Mouse (Mus musculus) NIH3T3 (cell line): ENCODE measurements around the gene Ipmk.

Experiments used
- DNase-seq: peaks from one replicate; pipeline ENCODE4 v3.0.0-alpha.2; 2012; ENCODE audit warnings: low read depth

Gene Ipmk

DNA sequence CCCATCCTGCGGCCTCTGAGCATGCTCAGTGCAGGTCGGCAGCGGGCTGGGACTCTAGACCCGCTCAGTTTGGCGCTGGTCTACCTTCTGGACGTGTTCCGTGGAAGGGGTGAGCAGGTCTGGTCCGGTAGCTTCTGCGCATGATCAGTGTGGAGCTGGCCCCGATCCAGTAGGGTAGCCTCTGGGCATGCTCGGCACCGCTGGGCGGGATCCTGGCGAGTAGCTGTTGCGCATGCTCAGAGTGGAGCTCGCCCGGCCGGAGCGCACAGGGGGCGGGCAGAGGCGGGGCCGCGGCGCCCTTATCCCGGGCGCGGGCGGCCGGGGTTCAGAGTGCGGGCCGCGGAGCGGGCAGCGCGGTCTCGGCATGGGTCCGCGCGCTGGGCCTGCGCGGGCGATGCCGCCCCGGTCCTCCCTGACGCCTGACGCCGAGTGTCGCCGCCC, at the start of gene Ipmk:
Gene Ipmk (plus strand): TSS at position 255 of the 441 bp plus-strand sequence.
- DNase-seq = peak; percentile 99

DNA sequence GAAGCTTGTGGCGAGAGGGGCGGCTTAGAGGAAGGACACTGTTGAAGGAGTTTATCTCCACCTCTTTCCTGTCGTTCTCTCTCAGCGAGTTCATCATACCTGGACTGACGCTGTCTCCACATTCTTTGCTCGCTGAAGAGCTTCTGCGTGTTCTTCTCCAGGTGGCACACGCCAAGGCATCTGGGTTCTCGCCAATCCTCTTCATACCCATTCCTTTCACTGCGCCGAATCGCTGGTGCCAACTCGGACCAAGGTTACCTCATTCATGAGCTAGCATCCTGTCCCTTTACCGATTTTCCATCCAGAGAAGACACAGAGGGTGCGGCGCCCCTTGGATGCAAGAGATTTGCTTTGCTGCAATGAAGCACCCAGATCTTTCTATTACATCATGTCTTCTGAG, 47.4 kb upstream of the Ipmk start:
- no peak for DNase-seq

DNA sequence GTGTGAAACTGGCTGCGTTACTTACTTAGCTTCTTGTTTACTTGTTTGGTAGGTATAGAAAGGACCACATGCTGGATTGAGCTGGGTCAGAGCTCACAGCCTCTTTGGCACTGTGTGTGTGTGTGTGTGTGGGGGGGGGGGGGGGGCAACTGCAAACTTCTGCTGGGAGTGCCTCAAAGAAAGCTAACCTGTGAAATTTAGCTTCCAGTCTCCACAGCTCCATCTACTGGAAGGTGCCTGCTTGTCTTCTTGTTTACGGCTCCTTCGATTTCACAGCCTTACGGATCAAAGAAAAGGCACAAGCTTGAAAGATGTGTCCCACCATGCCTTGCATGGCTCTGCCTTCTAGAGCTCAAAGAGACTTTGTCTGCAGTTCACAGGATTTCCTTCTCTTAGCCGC, 45.1 kb upstream of the Ipmk start:
- peak; percentile 60 for DNase-seq

DNA sequence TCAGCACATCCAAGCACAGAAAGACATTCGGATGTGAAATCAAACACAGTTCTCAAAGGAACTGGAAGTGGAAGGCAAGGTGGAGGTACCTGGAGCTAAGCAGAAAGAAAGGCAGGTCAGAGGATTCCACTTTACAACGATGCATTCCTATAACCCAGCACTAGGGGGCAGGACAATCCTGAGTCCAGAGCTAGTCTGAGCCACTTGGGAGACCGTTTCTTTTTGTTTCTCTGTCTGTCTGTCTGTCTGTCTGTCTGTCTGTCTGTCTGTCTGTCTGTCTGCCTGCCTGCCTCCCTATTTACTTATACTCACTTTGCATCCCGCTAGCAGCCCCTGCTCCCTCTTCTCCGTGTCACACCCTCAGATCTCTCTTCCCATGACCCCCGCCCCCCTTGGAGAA, 41.4 kb upstream of the Ipmk start:
- DNase-seq = peak; percentile 82

DNA sequence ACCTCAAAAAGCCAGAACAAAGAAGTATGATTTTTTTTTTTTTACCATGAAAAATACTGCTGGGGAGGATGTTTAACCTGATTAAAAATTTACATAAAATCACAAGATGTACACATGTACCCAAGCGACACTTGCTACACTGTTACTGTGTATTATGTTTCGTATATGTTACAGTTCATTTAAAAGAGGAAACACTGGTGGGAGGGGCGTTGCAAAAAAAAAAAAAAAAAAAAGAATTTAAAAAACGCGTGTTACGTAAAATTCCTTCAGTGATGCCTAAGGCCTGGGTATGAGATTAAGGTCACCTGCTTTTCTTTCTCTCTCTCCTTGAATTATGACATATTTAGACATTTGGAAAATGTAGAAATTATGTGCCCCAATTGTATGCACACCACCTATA, 40.8 kb upstream of the Ipmk start:
- DNase-seq = no peak

DNA sequence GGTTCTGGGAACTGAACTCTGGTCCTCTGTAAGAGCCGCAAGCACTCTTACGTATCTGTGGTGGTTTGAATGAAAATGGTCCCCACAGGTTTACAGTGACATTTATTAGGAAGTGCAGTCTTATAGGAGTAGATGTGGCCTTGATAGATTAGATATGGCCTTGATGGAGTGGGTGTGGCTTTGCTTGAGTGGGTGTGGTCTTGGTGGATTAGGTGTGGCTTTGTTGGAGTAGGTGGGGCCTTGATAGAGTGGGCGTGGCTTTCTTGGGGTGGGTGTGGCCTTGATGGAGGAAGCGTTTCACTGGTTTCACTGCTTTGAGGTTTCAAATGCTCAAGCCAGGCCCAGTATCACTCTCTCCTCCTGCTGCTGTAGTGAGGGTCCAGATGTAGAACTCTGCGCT, 39.4 kb upstream of the Ipmk start:
- DNase-seq = no peak

DNA sequence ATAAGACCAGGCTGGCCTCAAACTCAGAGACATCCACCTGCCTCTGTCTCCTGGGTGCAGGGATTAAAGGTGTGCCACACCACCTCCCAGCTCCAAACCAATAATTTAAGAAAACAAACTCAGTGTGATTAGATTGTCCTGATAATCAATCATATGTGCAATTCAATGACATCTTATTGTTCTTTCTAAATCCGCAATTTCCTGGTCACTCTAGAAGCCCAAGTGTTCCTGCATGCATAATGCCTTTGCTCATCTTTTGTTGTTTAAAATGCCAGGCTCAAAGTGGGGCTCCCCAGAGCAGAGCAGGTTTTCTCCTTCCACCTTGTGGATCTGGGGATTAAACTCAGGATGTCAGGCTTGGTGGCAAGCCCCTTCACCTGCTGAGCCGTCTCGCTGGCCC, 37.3 kb upstream of the Ipmk start:
- DNase-seq = no peak

DNA sequence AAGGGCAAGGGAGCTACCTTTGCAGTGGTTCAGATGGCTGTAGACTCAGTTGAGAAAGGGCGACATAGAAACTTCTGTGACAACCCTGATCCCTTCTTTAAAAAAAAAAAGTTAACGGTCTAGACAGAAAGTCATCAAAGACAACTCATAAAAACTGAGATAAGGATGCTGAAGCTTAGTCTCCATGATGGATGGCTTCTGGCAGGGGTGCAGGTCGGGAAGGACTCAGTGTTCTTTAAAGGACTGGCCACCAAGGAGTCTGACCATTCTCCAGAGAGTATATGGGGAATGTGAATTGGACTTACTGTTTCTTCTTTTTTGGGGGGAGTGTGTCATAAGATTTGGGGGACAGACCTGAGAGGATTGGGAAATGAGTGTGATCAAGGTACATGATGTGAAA, 33.0 kb upstream of the Ipmk start:
- DNase-seq = no peak

DNA sequence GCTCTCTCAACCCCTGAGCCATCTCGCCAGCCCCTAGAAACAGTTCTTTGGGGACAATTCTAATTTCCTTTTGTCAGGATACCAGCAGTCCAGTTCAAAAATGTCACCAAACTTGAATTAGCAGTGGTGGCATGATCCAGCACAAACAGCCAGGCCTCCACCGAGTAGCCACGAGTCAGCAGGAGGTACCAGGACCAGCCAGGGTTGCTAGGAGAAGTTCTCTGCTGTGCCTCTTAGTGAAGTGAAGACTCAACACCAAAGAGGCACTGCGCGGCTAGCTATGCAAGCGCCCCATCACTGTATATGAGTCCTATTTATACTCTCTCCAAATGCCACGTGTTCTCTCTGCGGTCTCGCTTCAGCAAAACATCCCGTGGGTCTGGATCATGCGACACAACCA, 31.5 kb upstream of the Ipmk start:
- DNase-seq = no peak

DNA sequence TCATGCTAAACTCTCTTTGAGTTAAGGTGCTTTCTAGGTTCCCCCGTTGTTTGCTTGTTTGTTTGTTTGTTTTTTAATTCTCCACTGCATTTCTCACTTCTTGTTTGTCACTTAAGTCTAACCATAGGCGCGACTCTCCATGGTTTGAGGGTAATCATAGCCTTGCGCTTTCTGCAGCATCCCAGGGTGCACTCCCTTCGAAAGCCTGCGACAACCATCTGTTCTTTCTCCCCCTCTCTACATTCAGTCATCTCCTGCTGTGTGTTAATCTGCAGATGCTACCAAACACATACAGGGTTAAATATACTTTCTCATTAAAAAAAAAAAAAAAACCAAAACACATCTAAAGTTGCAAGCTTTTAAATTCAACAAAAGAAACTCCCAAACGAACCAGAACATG, 31.1 kb upstream of the Ipmk start:
- no peak for DNase-seq

DNA sequence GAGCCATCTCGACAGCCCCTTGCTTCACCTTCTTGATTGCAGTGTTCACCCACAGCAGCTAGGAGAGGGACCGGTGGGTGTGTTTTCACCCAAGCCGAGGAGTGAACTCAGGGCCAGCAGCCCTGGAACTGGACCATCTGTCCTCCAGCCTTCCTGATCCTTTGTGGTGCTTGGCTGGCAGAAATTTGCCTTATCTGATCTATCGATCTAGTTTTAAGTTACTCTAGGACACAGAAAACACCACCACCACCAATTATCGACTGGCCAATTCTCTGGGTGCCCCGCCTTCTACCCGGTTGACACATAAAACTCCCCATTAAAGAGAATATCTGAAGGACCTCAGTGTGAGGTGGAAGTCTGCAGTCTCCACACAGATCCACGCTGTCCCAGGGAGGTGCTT, 23.9 kb upstream of the Ipmk start:
- DNase-seq = no peak

DNA sequence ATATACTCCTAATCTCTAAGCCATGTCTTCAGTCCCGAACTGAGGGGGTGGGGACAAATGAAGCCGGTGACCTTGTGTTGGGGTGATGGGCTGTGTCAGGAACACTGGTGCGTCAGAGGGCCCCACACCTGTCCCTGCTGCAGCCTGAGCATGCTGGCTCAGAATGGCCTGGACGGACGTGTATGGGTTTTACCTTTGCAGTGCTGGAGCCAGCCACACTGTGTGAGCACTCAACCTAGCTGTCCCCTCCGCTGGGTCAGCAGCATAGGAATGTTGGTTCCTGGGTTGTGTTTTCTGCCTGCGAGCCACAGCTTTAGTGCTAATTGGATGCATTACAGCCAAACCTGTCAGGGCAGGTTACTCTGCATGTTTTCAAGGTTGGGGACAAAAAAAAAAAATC, 21.4 kb upstream of the Ipmk start:
- no peak for DNase-seq

DNA sequence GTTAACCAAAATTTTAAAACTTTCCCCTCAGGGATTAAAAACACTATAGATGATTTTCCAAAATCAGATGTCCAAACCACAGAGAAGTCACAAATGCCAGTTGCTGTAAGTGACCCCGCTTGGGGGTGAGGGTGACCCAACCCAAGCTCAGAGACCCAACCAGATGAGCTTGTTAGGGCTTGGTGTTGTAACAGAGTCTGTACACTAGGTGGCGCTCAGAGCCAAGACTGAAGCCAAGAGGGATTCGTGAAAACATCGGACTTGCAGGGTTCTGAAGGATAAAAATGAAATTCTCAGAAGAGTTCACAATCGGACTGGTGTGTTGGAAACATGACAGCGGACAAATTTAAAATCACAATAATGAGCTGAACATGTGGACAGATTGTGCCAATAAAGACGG, 20.8 kb upstream of the Ipmk start:
- peak; percentile 88 for DNase-seq

DNA sequence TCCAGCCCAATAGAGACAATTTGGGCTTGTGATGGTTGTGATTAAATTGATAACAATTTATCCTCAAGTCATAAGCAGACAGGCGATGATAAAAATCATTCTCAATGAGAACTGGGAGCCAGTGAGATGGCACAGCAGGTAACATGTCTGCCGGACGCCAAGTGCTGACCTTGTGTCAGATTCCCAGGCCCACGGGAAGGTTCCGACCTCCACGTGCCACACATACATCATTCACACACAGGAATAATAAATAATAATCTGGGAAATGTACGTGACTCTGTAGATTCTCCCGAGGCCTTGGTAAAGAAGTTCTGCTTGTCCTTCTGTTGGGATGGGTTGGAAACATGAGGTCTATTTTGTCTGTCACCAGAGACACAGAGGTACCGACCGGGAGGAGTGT, 20.2 kb upstream of the Ipmk start:
- no peak for DNase-seq

DNA sequence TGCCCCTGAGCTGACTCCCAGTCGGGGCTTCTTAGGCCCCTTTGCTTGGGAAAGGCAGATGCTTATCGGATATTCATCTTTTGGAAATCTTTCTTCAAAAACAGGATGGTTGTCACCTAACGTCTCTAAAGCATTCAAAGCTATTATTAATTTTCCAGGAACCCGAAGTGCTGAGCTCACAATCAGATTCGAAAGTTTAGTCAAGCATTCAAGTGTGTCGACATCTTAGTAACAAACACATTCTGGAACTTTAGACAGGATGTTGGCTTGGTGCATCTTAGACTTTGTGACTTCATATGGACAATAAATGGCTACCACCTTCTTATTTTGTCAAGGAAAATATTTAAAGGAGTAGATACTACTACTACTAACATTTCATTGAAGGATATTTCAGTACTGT, 19.2 kb upstream of the Ipmk start:
- DNase-seq = no peak

DNA sequence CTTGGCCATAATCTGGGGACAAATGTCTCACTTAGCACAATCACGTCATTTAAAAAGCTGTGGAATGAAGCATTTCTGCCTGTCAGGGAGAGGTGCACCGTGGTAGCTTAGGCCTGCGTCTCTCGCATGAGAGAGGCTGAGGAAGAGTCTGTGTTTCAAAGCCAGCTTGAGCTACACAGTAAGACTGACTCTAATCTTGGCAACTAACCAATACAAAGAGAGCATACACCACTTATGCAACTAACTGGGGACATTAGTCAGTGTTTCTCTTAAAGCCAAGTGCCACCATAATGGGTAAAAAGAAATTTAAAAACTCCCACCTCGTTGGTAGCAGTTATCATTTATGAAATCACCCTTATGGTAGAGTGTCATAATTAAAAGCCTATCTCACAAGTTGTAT, 18.7 kb upstream of the Ipmk start:
- no peak for DNase-seq

DNA sequence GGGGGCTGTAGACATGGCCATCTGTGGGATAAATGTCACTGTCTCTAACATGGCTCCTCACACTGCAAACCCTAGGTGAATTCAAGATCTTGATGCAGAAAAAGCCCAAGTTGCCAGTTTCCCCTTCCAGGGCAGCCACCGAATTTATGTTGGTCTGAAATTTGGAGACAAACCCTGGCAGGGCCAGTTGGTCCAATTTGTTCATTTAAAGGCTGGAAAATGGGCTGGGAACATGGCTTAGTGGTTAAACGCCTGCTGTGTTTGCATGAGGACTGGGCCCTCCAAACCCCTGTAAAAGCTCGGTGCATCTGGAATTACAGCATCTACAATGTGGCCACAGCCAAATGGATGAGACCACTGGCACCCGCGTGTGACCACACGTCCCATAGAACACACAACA, 18.3 kb upstream of the Ipmk start:
- DNase-seq = no peak

DNA sequence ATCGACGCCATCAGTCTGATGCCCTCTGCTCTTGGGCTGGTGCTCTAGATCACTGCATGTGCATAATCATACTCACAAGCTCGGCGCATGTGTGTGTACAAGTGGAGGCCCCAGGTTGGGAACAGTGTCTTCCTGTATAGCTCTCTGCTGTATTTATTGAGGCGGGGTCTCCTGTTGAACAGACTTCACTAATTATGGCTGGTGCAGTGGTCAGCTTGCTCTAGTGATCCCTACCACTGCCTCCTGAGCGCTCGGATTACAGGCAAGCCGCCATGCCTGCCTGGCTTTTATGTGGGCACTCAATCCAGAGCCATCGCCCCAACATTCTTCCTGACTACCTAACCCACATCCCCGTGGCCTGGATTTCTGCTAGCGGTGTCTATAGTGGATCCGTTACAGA, 17.5 kb upstream of the Ipmk start:
- DNase-seq = no peak

DNA sequence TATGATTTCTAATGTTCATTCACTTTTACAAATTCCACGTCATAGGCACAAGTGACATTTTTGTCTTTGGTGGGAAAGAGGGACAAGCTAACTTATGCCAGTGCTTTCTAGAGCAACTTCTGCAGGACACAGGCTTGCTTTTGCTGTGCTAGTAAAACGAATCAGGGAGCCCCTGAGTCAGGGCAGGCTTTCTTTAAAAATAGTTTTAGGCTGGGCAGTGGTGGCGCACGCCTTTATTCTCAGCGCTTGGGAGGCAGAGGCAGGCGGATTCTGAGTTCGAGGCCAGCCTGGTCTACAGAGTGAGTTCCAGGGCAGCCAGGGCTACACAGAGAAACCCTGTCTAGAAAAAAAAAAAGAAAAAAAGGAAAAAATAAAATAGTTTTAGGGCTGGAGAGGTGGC, 15.7 kb upstream of the Ipmk start:
- DNase-seq = no peak

DNA sequence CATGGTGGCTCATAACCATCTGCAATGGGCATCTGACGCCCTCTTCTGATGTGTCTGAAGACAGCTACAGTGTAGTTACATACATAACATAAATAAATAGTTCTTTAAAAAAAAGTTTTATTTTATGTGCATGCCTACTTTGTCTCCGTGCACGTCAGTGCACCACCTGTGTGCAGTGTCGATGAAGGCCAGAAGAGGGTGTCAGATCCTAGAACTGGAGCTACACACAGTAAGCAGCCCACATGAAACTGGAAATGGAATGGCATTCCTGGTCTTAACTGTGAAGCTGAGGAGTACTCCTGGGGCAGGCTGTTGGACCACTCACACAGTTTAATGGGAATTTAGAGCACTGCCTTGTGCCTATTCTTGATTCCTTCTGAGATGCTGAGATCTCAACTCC, 15.2 kb upstream of the Ipmk start:
- DNase-seq = peak; percentile 23

DNA sequence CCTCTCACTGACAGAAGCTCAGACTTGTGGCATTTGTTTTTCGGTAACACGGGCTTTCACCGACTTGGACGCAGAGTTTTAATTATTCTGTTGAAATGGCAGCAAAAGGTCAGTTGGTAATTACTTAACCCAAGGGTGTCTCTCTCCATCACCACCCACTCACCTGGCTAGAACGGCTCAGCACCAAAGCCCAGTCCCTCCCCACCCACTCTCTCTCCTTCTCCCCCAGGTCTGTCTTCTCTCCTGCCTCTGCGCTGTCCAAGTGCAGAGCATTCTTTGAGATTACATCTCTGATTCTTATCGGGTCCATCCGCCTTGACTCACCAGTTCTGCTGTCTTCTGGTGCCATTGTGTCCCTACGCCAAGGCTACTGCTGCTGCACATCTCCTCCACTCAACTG, 14.7 kb upstream of the Ipmk start:
- no peak for DNase-seq

DNA sequence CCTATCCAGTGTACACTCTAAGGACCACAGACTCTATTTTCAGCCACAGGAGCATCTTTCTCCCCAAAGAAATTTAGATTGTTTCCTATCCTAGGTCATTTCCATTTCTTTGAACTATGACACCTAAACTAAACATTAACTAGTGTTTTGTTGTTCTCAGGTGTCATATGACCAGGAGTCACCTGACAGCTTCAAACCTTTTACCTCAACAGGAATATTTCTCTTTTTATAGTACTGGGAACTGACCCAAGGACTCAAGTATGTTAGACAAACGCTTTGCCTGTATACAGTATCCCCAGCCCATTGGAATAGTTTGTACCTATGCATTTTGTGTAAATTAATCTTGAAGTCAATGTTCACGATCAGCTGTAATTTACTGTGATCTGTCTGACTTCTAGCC, 9.8 kb upstream of the Ipmk start:
- DNase-seq = no peak

DNA sequence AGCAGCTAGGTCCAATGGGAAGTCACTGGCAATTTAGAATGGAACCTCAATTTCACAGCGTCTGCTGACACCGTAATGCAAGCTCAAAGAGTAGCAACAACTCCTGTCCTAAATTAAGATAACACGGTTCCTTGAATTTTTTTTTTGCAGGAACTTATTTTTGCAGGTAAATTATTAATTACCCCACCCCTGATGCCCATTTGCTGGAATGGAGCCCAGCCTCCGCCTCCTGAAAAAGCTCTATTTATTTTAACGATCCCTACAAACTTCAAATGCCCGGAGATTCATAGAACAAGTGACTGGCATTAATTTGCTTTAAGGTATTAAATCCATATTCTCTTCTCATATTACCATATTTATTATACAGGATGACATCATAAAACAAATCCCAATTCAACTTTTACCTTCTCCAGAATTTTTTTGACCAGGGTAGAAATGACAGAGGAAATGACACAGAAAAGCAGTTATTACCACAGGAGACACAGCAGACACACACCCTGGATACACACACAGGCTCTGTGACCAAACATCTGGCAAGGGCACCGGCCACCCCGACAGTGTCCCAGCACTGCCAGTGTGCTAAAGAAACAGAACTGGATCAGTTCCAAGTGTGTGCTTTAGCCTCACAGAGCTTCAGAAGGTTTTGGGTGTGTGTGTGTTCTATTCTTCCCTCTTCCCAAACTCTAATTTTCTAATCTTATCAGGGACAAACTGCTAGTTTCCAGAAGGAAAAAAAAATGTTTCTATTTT, 9.2 kb upstream of the Ipmk start:
- DNase-seq = no peak

DNA sequence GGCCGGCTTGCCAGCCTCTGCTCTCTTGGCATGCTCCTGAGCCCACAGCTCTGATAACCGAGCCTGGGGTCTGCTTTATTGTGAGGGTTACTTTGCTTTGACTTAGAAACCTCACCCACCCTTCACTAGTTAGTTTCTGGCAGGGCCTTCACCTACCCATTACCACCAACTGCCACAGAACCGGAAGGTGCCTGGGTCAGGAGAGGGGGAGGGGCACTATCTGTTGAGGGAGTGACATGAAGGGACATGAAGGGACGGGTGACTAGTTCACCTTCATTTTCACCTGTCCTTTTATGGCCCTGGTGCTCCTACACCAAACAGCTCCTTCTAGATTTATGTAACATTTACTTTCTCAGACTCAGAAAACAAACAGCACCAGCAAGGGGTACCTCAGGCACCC, 8.1 kb upstream of the Ipmk start:
- DNase-seq = no peak

DNA sequence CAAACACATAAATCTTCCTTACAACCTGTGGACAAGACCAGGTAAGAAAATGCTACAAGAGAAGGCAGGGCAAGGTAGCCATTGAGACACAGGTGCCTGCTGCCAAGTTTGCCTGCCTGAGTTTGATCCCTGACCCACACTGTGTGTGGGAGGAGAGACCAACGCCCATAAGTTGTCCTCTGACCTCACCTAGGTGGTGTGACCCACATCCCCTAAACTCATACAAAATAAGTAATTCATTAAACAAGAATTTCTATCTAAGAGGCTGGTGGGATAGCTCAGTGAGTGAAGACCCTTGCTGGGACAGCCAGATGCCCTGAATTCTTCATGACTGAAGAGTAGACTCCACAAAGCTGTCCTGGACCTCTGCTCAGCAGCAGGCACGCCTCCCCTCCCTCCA, 7.4 kb upstream of the Ipmk start:
- DNase-seq = no peak
